Comparison of ENCODE assay signal across 9 mouse cellular contexts in genomic region chr5:121068821-121069220, GRCm38 (mm10). TPM values are rescaled to one million over a fixed set of nuclear protein-coding genes. Genes with fewer than 3 reads are reported as not detected.
DNase-seq lines count a peak whose midpoint lies in the region; ATAC-seq and TF ChIP-seq lines count a peak whose summit lies in the region.
"Had no signal": no experiment of that assay in that cellular context is flagged by ENCODE, and none has a peak within 500 bp of the region (broad histone marks: within the 10 kb centered on the region; RNA-seq: fewer than 3 reads in every experiment).

No protein-coding gene starts in this region.

- intact Hi-C loops in heart, postnatal 10 days (cut with DNase I): no loop called here
- intact Hi-C loops in left cerebral cortex, adult 2 months (cut with DNase I): no loop called here
- intact Hi-C loops in left cerebral cortex, postnatal 25 days (cut with DNase I): no loop called here

- no peaks in the 10 kb centered on the region for H3K27me3 ChIP-seq in G1E (ENCODE audit: insufficient read depth, low read length)
- H3K27me3 ChIP-seq in hindbrain, embryonic 14.5 days (ENCODE audit: control insufficient read depth, insufficient read depth, low read length): no peaks in the 10 kb centered on the region

- 5% methylated on average over 11 of the region's 11 CpGs for WGBS in hindbrain, embryonic 14.5 days

- peak overlapping the region; percentile 59; the same call in 1 of the 2 replicates for H3K27ac ChIP-seq in hindbrain, embryonic 14.5 days
- no peak overlapping the region for H3K27ac ChIP-seq in left cerebral cortex, adult 2 months

- ATAC-seq in G1E (ENCODE audit: extremely low read depth, insufficient number of reproducible peaks, low FRiP score, poor library complexity, severe bottlenecking): no peak
- no peak; the same call in 1 of the 2 replicates for ATAC-seq in hindbrain, embryonic 14.5 days (ENCODE audit: low FRiP score)

- H3K4me2 ChIP-seq in hindbrain, embryonic 14.5 days (replicated peaks): no peak overlapping the region

- TF ChIP-seq CTCF in G1E (IDR thresholded peaks at IDR 0.05; ENCODE audit: low read depth, low read length): no peak
- TF ChIP-seq CTCF in left cerebral cortex, adult 2 months (IDR thresholded peaks at IDR 0.05): no peak

- no peak overlapping the region for H3K9ac ChIP-seq in hindbrain, embryonic 14.5 days

- no peaks in the 10 kb centered on the region for H3K36me3 ChIP-seq in G1E (replicated peaks)
- H3K36me3 ChIP-seq in hindbrain, embryonic 14.5 days (replicated peaks; ENCODE audit: control insufficient read depth, insufficient read depth): no peaks in the 10 kb centered on the region

- H3K9me3 ChIP-seq in G1E (replicated peaks): no peaks in the 10 kb centered on the region
- H3K9me3 ChIP-seq in hindbrain, embryonic 14.5 days (ENCODE audit: control insufficient read depth, low read length): no peaks in the 10 kb centered on the region

- H3K4me3 ChIP-seq in G1E (ENCODE audit: low read depth, low read length): no peak overlapping the region
- no peak overlapping the region for H3K4me3 ChIP-seq in hindbrain, embryonic 14.5 days (replicated peaks; ENCODE audit: low read length)
- no peak overlapping the region for H3K4me3 ChIP-seq in left cerebral cortex, adult 2 months
- H3K4me3 ChIP-seq: erythroblast, embryonic 14.5 days had no signal

- DNase-seq in heart, postnatal 10 days: peak; percentile 35 to 58
- DNase-seq in heart, adult 9 months (ENCODE audit: low spot score in 2 of 2): no peak
- peak; percentile 5 for DNase-seq in G1E (ENCODE audit: low spot score)
- DNase-seq in cerebellum, postnatal 14 days: peak; percentile 76 to 79
- peak; percentile 30 for DNase-seq in hindbrain, embryonic 14.5 days (ENCODE audit: low spot score)
- peak; percentile 37 for DNase-seq in retina, postnatal 1 day
- DNase-seq in left cerebral cortex, adult 2 months (ENCODE audit: extremely low spot score in 1 of 2, low spot score in 2 of 2): no peak
- no peak for DNase-seq in left cerebral cortex, postnatal 25 days (ENCODE audit: low spot score in 2 of 2)

- no peaks in the 10 kb centered on the region for H3K4me1 ChIP-seq in G1E (ENCODE audit: insufficient read depth, low read depth, low read length)
- peaks cover 21% of the 10 kb centered on the region for H3K4me1 ChIP-seq in hindbrain, embryonic 14.5 days (replicated peaks; ENCODE audit: control insufficient read depth, insufficient read depth, low read length)

RNA-seq across cellular contexts. Expression of gene Rph3a, which starts 58.9 kb away (rescaled TPM):
- total RNA-seq in heart, postnatal 10 days (2021): not detected
- total RNA-seq in G1E (2014; fragmentation: Nextera tagmentation) (not detected in 2 replicates), G1E (2017) (0.06 TPM in 1 of 2 replicates, not detected in the other)
- not detected in 2 replicates for polyA plus RNA-seq in G1E (2012)
- 28.6 and 33.7 TPM in 2 replicates for polyA plus RNA-seq in hindbrain, embryonic 14.5 days (2014; fragmentation: Nextera tagmentation; extraction: Ambion mirVana)
- total RNA-seq in left cerebral cortex, adult 2 months (2021): 100 to 1,000 TPM; 329 to 347 TPM
- total RNA-seq in left cerebral cortex, postnatal 25 days (2021): 100 to 1,000 TPM; 314 to 322 TPM
- polyA plus RNA-seq: erythroblast, embryonic 14.5 days had no signal

Comparison
In these comparisons a context has a peak if more than half of its experiments do, and no peak if none do; other contexts are left out.
1. DNase-seq: peak in heart, postnatal 10 days (2 of 2), G1E (single experiment), cerebellum, postnatal 14 days (2 of 2), hindbrain, embryonic 14.5 days (single experiment) and retina, postnatal 1 day (single experiment); none in heart, adult 9 months (0 of 2), left cerebral cortex, adult 2 months (0 of 2) and left cerebral cortex, postnatal 25 days (0 of 2).
2. RNA of gene Rph3a, which starts 58.9 kb away (total RNA-seq): 329 to 347 TPM in left cerebral cortex, adult 2 months and 314 to 322 TPM in left cerebral cortex, postnatal 25 days; not detected in heart, postnatal 10 days and 0.06 TPM in G1E; every median in the first group is over 100 times any median in the second.